Mouse (Mus musculus) erythroblast, embryonic 14.5 days (primary cell): ENCODE data around the gene Tcp11l1.

Experiments used
- GATA1 ChIP-seq: IDR thresholded peaks from 2 replicates; pipeline ENCODE4 v1.6.1; 2012; ENCODE audit warnings: low read length, inconsistent platforms, mixed read lengths
- TAL1 ChIP-seq: IDR thresholded peaks from 3 replicates; pipeline ENCODE4 v1.6.1; 2012; ENCODE audit warnings: low read length, inconsistent platforms, mixed read lengths

- TF ChIP-seq GATA1, result no peak
- TF ChIP-seq TAL1, result no peak
These were observed 7.6 kb downstream of the Tcp11l1 start for GRCm38 (mm10) chr2:104704355-104704754.
